Mouse (Mus musculus) stomach, embryonic 16.5 days (tissue): ENCODE results near the gene Strn. TPM values are rescaled to one million over a fixed set of nuclear protein-coding genes. Genes with fewer than 3 reads are reported as not detected.

ENCODE experiments used
- ATAC-seq: fragments of 200-750 bp; cut with Nextera tagmentation; 2 replicates; pipeline ENCODE4 v1.8.0; 2017; ENCODE audit warnings: moderate number of reproducible peaks, moderate TSS enrichment; ENCODE audit not compliant: insufficient read depth, low FRiP score
- H3K27ac ChIP-seq: fragments of 300-500 bp; sonication (generic); 2 replicates; pipeline ENCODE4 v1.5.1; 2014; ENCODE audit warnings: low read length
- H3K27me3 ChIP-seq: fragments of 300-500 bp; sonication (generic); 2 replicates; pipeline ENCODE4 v1.6.1; 2014; ENCODE audit warnings: low read length, control low read depth, mixed read lengths; ENCODE audit not compliant: control insufficient read depth, insufficient read depth
- H3K36me3 ChIP-seq: fragments of 300-500 bp; sonication (generic); 2 replicates; pipeline ENCODE4 v1.6.1; 2014; ENCODE audit warnings: low read length; ENCODE audit not compliant: control insufficient read depth, insufficient read depth
- H3K4me1 ChIP-seq: fragments of 300-500 bp; sonication (generic); 2 replicates; pipeline ENCODE4 v1.6.1; 2014; ENCODE audit warnings: low read length, control low read depth, mixed read lengths; ENCODE audit not compliant: control insufficient read depth, insufficient read depth
- H3K4me2 ChIP-seq: fragments of 300-500 bp; sonication (generic); 2 replicates; pipeline ENCODE4 v1.6.1; 2014; ENCODE audit warnings: low read depth, low read length, mixed read lengths
- H3K4me3 ChIP-seq: fragments of 300-500 bp; sonication (generic); replicated peaks from 2 replicates; pipeline ENCODE4 v1.5.1; 2014; ENCODE audit warnings: mild to moderate bottlenecking, low read length
- H3K9ac ChIP-seq: fragments of 300-500 bp; sonication (generic); 2 replicates; pipeline ENCODE4 v1.6.1; 2014; ENCODE audit warnings: low read length
- H3K9me3 ChIP-seq: fragments of 300-500 bp; sonication (generic); replicated peaks from 2 replicates; pipeline ENCODE4 v1.6.1; 2016; ENCODE audit warnings: low read length, control low read depth; ENCODE audit not compliant: control insufficient read depth
- WGBS: fragments of 180-500 bp; shearing (Covaris S2); extraction: QIAGEN DNeasy Blood & Tissue Kit; methylation state at CpG from one replicate; pipeline ENCODE4 v1.1.7; 2014; 5-methylcytosine and 5-hydroxymethylcytosine counted together
- polyA plus RNA-seq: library from polyadenylated mRNA; unstranded; fragments of >200 nt; fragmentation: Nextera tagmentation; extraction: Ambion mirVana; gene quantifications from 2 replicates; pipeline ENCODE4 v1.2.1, GENCODE M21; 2015

Gene Strn
- polyA plus RNA-seq: 6.2 and 6.6 TPM in 2 replicates

DNA sequence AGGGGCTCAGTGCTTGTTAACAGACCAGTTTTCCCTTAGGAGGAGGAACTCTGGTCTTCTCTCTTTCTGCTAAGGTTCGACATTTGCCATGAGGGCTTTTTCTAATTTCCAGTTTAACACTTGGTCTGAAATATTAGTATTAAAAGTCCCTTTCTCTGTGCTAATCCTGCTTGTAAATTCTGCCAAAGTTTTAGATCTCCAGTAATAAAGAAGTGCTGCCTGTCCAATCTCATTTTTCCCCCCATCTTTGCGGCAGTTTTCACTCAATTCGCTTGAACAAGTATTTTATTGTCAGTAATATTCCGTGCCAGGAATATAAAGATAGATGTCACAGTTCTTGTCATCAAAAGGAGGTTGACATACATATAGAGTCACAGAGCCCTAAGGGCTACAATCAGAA is at the start of gene Strn:
Gene Strn (minus strand): TSS at position 101 of the 400 bp plus-strand sequence.
- peaks cover 15% of the 10 kb centered on the region for H3K4me1 ChIP-seq
- ATAC-seq: no peak
- H3K27me3 ChIP-seq: no peaks in the 10 kb centered on the region
- peak within 1 kb of the TSS; percentile 93 for H3K9ac ChIP-seq
- no peaks in the 10 kb centered on the region for H3K36me3 ChIP-seq
- H3K4me2 ChIP-seq: peak within 1 kb of the TSS; percentile 91
- H3K27ac ChIP-seq: peak within 1 kb of the TSS; percentile 96
- H3K4me3 ChIP-seq: peak within 1 kb of the TSS; percentile 80
- 52% methylated on average over 4 of the region's 4 CpGs for whole genome bisulfite sequencing
- no peaks in the 10 kb centered on the region for H3K9me3 ChIP-seq

DNA sequence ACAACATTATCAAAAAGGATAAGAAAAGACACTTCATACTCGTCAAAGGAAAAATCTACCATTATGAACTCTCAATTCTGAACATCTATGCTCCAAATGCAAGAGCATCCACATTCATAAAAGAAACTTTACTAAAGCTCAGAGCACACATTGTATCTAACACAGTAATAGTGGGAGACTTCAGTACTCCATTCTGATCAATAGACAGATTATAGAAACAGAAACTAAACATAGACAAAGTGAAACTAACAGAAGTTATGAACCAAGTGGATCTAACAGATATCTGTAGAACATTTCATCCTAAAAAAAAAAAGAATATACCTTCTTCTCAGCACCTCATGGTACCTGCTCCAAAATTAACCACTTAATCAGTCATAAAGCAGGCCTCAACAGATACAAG is 41.8 kb upstream of the Strn start:
- no peak overlapping the region for H3K9ac ChIP-seq
- H3K36me3 ChIP-seq: no peaks in the 10 kb centered on the region
- WGBS: 93% methylated on average over 1 of the region's 1 CpGs
- no peaks in the 10 kb centered on the region for H3K4me1 ChIP-seq
- H3K9me3 ChIP-seq: no peaks in the 10 kb centered on the region
- H3K4me2 ChIP-seq: no peak overlapping the region
- H3K27ac ChIP-seq: no peak overlapping the region
- H3K27me3 ChIP-seq: no peaks in the 10 kb centered on the region
- ATAC-seq: no peak
- H3K4me3 ChIP-seq: no peak overlapping the region

DNA sequence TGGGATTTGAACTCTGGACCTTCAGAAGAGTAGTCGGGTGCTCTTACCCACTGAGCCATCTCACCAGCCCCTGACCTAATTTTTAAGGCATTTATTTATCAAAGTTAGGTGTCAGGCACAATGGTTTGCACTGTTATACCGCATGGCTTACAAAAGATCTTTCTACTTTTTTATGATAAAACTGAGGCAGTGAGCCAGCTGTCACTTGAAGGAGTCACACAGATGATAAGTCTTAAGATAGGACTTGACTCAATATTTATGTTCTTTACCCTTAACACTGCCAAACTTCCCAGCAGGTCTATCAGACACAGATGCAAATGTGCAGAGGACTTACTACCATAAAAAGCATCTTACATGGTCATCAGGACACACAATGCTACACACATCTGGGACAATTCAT is 35.3 kb upstream of the Strn start:
- Histone ChIP-seq H3K4me1 (no peaks in the 10 kb centered on the region), H3K4me2 (no peak overlapping the region), H3K9me3 (no peaks in the 10 kb centered on the region), H3K27ac (no peak overlapping the region), H3K4me3 (no peak overlapping the region), H3K36me3 (no peaks in the 10 kb centered on the region), H3K9ac (no peak overlapping the region), H3K27me3 (no peaks in the 10 kb centered on the region)
- no peak for ATAC-seq
- 82% methylated on average over 2 of the region's 2 CpGs for WGBS

DNA sequence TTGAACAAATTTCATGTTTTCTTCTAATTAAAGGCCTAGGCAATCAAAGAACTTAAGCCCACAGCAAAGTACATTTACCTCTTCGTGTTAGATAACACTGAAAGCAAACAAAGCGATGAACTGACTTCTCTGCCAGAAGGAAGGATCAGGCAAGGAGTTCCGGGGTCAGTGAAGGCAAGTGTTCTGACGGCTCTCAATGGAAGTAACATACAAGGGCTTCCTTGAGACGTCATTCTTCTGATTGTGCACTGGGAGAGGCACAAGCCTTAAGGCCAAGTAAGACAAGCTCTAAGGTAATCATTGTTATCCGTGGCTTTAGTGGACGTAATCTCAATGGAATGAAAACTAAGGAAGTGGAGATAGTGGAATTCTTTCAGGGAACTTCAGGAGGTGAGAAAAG is 33.9 kb upstream of the Strn start:
- Histone ChIP-seq H3K9me3 (no peaks in the 10 kb centered on the region), H3K4me2 (no peak overlapping the region), H3K4me3 (no peak overlapping the region), H3K4me1 (no peaks in the 10 kb centered on the region), H3K27me3 (no peaks in the 10 kb centered on the region), H3K36me3 (no peaks in the 10 kb centered on the region), H3K9ac (no peak overlapping the region), H3K27ac (no peak overlapping the region)
- whole genome bisulfite sequencing: 55% methylated on average over 7 of the region's 7 CpGs
- no peak for ATAC-seq

DNA sequence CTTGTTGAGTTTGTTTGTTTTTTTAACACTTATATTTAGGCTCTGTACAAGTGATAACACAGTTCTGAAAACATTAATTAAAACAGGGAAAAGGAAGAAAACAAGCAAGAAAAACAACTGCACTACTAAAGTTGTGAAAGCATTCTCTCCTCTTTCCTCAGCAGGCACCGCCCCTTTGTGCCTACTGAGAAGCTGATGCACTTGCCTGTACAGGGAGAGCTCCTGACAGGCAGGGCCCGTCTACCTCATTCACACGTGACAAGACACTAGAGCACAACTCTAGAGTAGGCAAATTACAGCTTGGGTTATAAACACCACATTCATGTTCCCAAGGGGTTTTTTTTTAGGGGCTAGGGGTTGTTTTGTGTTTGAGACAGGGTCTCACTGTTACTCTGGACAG is 32.3 kb upstream of the Strn start:
- no peak overlapping the region for H3K9ac ChIP-seq
- no peak for ATAC-seq
- H3K36me3 ChIP-seq: no peaks in the 10 kb centered on the region; the same call in 1 of the 2 replicates
- no peaks in the 10 kb centered on the region for H3K4me1 ChIP-seq
- H3K4me2 ChIP-seq: no peak overlapping the region
- H3K9me3 ChIP-seq: no peaks in the 10 kb centered on the region
- H3K27me3 ChIP-seq: no peaks in the 10 kb centered on the region
- H3K4me3 ChIP-seq: no peak overlapping the region
- H3K27ac ChIP-seq: no peak overlapping the region
- 76% methylated on average over 3 of the region's 3 CpGs for WGBS

DNA sequence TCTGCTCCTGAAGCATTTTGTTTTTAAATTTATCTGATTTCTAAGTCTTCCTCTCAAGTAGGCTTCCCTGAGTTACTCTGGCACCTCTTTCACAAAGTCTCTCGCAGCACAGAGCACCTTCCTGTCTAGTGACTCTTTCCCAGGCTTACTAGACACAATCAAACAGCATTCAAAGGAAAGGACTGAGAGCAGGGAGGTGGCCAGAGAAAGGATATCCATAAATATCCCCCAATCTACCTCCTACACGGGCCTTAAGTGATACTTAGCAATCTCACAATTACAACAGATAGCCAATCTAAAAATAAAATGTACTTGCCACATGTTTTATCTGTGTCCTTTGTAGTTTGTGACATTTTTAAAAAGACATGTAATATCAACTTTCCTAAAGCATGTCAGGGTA is 31.9 kb upstream of the Strn start:
- no peak overlapping the region for H3K4me3 ChIP-seq
- 69% methylated on average over 2 of the region's 2 CpGs for WGBS
- H3K9me3 ChIP-seq: no peaks in the 10 kb centered on the region
- no peaks in the 10 kb centered on the region for H3K4me1 ChIP-seq
- no peaks in the 10 kb centered on the region for H3K27me3 ChIP-seq
- no peak overlapping the region for H3K27ac ChIP-seq
- no peaks in the 10 kb centered on the region; the same call in 1 of the 2 replicates for H3K36me3 ChIP-seq
- no peak for ATAC-seq
- no peak overlapping the region for H3K4me2 ChIP-seq
- no peak overlapping the region for H3K9ac ChIP-seq

DNA sequence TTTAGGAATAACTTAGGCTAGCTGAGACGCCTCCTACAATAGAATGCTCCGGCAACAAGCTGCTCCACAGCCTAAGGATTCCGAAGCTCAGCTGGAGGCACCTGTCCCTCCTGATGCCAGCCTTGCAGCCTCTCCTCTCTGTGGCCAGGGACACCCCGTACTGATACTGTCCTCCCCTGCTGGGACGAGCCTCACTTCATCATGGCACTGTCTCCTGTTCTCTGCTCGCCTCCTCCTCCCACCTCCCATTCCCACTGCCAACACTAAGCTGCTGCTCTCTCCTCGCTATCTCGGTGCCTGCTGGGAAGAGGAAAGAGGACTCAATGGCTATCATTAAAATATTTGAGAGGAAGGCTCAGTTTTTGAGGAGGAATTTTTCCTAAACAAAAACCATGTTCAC is 30.6 kb upstream of the Strn start:
- Histone ChIP-seq H3K36me3 (peaks cover 3% of the 10 kb centered on the region; the same call in 1 of the 2 replicates), H3K4me1 (no peaks in the 10 kb centered on the region), H3K4me2 (no peak overlapping the region), H3K9ac (no peak overlapping the region), H3K4me3 (no peak overlapping the region), H3K9me3 (no peaks in the 10 kb centered on the region), H3K27ac (no peak overlapping the region), H3K27me3 (no peaks in the 10 kb centered on the region)
- 77% methylated on average over 8 of the region's 8 CpGs for WGBS
- ATAC-seq: no peak

DNA sequence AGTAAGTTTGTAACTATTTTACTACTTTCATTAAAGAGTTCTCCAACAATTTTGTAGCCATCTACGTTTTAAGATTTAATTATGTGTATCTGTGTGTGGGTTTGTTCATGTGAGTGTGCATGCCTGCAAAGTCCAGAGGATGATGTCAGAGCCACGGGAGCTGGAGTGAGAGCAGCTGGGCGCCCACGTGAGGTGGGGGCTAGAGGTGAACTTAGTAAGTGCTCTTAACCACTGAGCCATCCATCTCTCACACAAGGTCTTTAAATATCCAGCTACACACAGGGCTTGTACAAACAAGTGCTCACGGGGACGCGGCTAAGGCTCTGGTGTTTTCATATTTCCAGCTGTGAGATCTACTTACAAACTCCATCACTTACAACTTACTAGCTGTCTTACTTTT is 29.1 kb upstream of the Strn start:
- no peaks in the 10 kb centered on the region for H3K9me3 ChIP-seq
- H3K36me3 ChIP-seq: peaks cover 4% of the 10 kb centered on the region; the same call in 1 of the 2 replicates
- 56% methylated on average over 7 of the region's 7 CpGs for WGBS
- H3K9ac ChIP-seq: no peak overlapping the region
- H3K27ac ChIP-seq: no peak overlapping the region
- H3K4me1 ChIP-seq: no peaks in the 10 kb centered on the region
- H3K4me3 ChIP-seq: no peak overlapping the region
- H3K4me2 ChIP-seq: no peak overlapping the region
- ATAC-seq: no peak
- H3K27me3 ChIP-seq: no peaks in the 10 kb centered on the region

DNA sequence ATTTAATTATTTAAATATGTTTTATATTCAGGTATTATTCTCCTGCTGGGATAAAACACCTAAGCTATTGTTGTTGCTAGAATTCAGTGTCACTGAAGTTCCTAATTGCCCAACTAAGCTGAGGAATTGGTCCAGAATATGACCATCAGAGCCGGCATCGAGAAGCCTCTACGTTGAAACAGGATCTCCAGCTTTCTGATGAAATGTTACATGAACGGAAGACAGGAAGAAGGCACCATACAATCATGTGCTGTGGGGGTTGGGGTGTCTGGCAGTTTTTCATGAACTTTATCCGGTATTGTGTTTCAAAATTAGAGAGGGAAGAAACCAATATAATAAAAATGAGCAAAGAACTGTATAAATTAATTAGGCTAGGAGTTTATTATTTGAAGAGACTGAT is 26.3 kb upstream of the Strn start:
- peaks cover 4% of the 10 kb centered on the region; the same call in 1 of the 2 replicates for H3K36me3 ChIP-seq
- no peaks in the 10 kb centered on the region for H3K4me1 ChIP-seq
- H3K9ac ChIP-seq: no peak overlapping the region
- H3K9me3 ChIP-seq: no peaks in the 10 kb centered on the region
- H3K27me3 ChIP-seq: no peaks in the 10 kb centered on the region
- H3K4me2 ChIP-seq: no peak overlapping the region
- WGBS: 87% methylated on average over 5 of the region's 5 CpGs
- H3K27ac ChIP-seq: no peak overlapping the region
- no peak for ATAC-seq
- H3K4me3 ChIP-seq: no peak overlapping the region
